11 mouse cellular contexts compared by ENCODE assay signal in genomic region chr9:83804341-83804740, GRCm38 (mm10). TPM values are rescaled to one million over a fixed set of nuclear protein-coding genes. Genes with fewer than 3 reads are reported as not detected.
DNase-seq lines count a peak whose midpoint lies in the region; ATAC-seq and TF ChIP-seq lines count a peak whose summit lies in the region.
"Had no signal": no experiment of that assay in that cellular context is flagged by ENCODE, and none has a peak within 500 bp of the region (broad histone marks: within the 10 kb centered on the region; RNA-seq: fewer than 3 reads in every experiment).

No protein-coding gene starts in this region.

- 63% methylated on average over 13 of the region's 13 CpGs for WGBS in midbrain, embryonic 11.5 days
- whole genome bisulfite sequencing in kidney, adult 2 months, result 64% methylated on average over 13 of the region's 13 CpGs

- no peak overlapping the region for H3K4me3 ChIP-seq in midbrain, embryonic 11.5 days (ENCODE audit: low read depth, low read length)
- no peak overlapping the region for H3K4me3 ChIP-seq in kidney, adult 2 months (ENCODE audit: insufficient read depth, low read depth, low read length)

- H3K9me3 ChIP-seq in midbrain, embryonic 11.5 days (ENCODE audit: control insufficient read depth, low read length), result no peaks in the 10 kb centered on the region

- no peak overlapping the region for H3K27ac ChIP-seq in midbrain, embryonic 11.5 days (ENCODE audit: low read depth, low read length)
- H3K27ac ChIP-seq in kidney, adult 2 months (ENCODE audit: insufficient read depth, low read depth, low read length), result no peak overlapping the region
- H3K27ac ChIP-seq: liver, embryonic 14.5 days had no signal

- DNase-seq in heart, adult 11 months, result peak; percentile 79
- no peak for DNase-seq in heart, postnatal 10 days
- DNase-seq in ZHBTc4 (ENCODE audit: low read depth, low spot score), result peak; percentile 18
- no peak for DNase-seq in midbrain, embryonic 11.5 days (ENCODE audit: low spot score, missing footprints)
- no peak for DNase-seq in kidney, adult 2 months
- DNase-seq in spleen, adult 18-20 months, result no peak
- DNase-seq in spleen, postnatal 14 days (ENCODE audit: low spot score in 2 of 2), result no peak
- DNase-seq: kidney, adult 11 months had no signal

- peak overlapping the region; percentile 73; the same call in 1 of the 2 replicates for H3K4me2 ChIP-seq in midbrain, embryonic 11.5 days

- no peak for TF ChIP-seq CTCF in kidney, adult 2 months (conservative IDR thresholded peaks at IDR 0.05; ENCODE audit: insufficient read depth, insufficient read length, low read depth, low read length)

- no peak overlapping the region for H3K9ac ChIP-seq in midbrain, embryonic 11.5 days (ENCODE audit: low read length)
- H3K9ac ChIP-seq: liver, embryonic 14.5 days had no signal

- intact Hi-C loops in heart, postnatal 10 days (cut with DNase I), result no loop called here

- H3K36me3 ChIP-seq in midbrain, embryonic 11.5 days (ENCODE audit: control insufficient read depth, insufficient read depth, low read length), result no peaks in the 10 kb centered on the region
- no peaks in the 10 kb centered on the region for H3K36me3 ChIP-seq in kidney, adult 2 months (ENCODE audit: control insufficient read depth, insufficient read depth, low read length)

- H3K27me3 ChIP-seq in midbrain, embryonic 11.5 days (ENCODE audit: control insufficient read depth, insufficient read depth, low read length), result no peaks in the 10 kb centered on the region; the same call in 1 of the 2 replicates
- H3K27me3 ChIP-seq in kidney, adult 2 months (replicated peaks; ENCODE audit: control insufficient read depth, insufficient read depth, low read length), result 0 out of 2 replicates have a peak, but pooled peaks cover 3% of the 10 kb centered on the region

- peak; percentile 48 for ATAC-seq in granulocyte monocyte progenitor cell, adult 5-6 weeks (replicated peaks; ENCODE audit: poor library complexity, severe bottlenecking)
- no peak for ATAC-seq in midbrain, embryonic 11.5 days (ENCODE audit: low FRiP score)
- ATAC-seq: activated CD4-positive, CD25-positive, alpha-beta regulatory T cell, adult 4 months had no signal

- no peak for TF ChIP-seq POLR2A in kidney, adult 2 months (IDR thresholded peaks at IDR 0.05; ENCODE audit: low read depth, low read length)

- peaks cover 11% of the 10 kb centered on the region for H3K4me1 ChIP-seq in midbrain, embryonic 11.5 days (ENCODE audit: control insufficient read depth, insufficient read depth, low read length)
- 0 out of 2 replicates have a peak, but pooled peaks cover 2% of the 10 kb centered on the region for H3K4me1 ChIP-seq in kidney, adult 2 months (ENCODE audit: control insufficient read depth, insufficient read depth, low read length)

RNA-seq across cellular contexts. Expression of gene Elovl4, which starts 1.7 kb away (rescaled TPM):
- total RNA-seq in heart, postnatal 10 days (2021), result under 1 TPM; 0.35 to 0.60 TPM
- not detected in 2 replicates for total RNA-seq in granulocyte monocyte progenitor cell, adult 5-6 weeks (2014; fragmentation: Nextera tagmentation)
- total RNA-seq in granulocyte monocyte progenitor cell, adult 5-6 weeks (2017), result not detected in 2 replicates
- polyA plus RNA-seq in midbrain, embryonic 11.5 days (2014; fragmentation: Nextera tagmentation; extraction: Ambion mirVana), result 45.2 and 51.4 TPM in 2 replicates
- 0.33 and 0.55 TPM in 2 replicates for polyA plus RNA-seq in kidney, adult 2 months (2012; rRNA removed)
- polyA plus RNA-seq: activated CD4-positive, CD25-positive, alpha-beta regulatory T cell, adult 4 months had no signal

RNA-seq across cellular contexts. Expression of gene Ttk, which starts 30.1 kb away (rescaled TPM):
- total RNA-seq in heart, postnatal 10 days (2021), result 1 to 10 TPM; 5.1 to 5.2 TPM
- 17.9 and 30.2 TPM in 2 replicates for total RNA-seq in granulocyte monocyte progenitor cell, adult 5-6 weeks (2014; fragmentation: Nextera tagmentation)
- total RNA-seq in granulocyte monocyte progenitor cell, adult 5-6 weeks (2017), result 46.5 and 61.8 TPM in 2 replicates
- 50.0 and 50.4 TPM in 2 replicates for polyA plus RNA-seq in midbrain, embryonic 11.5 days (2014; fragmentation: Nextera tagmentation; extraction: Ambion mirVana)
- polyA plus RNA-seq in kidney, adult 2 months (2012; rRNA removed), result 0.08 TPM in 2 replicates

Comparison
In these comparisons a context has a peak if more than half of its experiments do, and no peak if none do; other contexts are left out.
1. DNase-seq: peak in heart, adult 11 months (single experiment) and ZHBTc4 (single experiment); none in heart, postnatal 10 days (0 of 2), midbrain, embryonic 11.5 days (single experiment), kidney, adult 2 months (single experiment), spleen, adult 18-20 months (0 of 2) and spleen, postnatal 14 days (0 of 2).